Mouse (Mus musculus): ENCODE measurements around the gene Pnldc1. TPM values are rescaled to one million over a fixed set of nuclear protein-coding genes. Genes with fewer than 3 reads are reported as not detected.
"Not testable (repeated sequence)": the region's sequence is repeated elsewhere in the genome, so short reads cannot be mapped to it uniquely, and the experiment has no call there.

Gene Pnldc1
- total RNA-seq (2014; rRNA removed) (0.27 and 1.3 TPM in 2 replicates), polyA plus RNA-seq (2012; rRNA removed) (1.1 and 1.5 TPM in 2 replicates)

DNA sequence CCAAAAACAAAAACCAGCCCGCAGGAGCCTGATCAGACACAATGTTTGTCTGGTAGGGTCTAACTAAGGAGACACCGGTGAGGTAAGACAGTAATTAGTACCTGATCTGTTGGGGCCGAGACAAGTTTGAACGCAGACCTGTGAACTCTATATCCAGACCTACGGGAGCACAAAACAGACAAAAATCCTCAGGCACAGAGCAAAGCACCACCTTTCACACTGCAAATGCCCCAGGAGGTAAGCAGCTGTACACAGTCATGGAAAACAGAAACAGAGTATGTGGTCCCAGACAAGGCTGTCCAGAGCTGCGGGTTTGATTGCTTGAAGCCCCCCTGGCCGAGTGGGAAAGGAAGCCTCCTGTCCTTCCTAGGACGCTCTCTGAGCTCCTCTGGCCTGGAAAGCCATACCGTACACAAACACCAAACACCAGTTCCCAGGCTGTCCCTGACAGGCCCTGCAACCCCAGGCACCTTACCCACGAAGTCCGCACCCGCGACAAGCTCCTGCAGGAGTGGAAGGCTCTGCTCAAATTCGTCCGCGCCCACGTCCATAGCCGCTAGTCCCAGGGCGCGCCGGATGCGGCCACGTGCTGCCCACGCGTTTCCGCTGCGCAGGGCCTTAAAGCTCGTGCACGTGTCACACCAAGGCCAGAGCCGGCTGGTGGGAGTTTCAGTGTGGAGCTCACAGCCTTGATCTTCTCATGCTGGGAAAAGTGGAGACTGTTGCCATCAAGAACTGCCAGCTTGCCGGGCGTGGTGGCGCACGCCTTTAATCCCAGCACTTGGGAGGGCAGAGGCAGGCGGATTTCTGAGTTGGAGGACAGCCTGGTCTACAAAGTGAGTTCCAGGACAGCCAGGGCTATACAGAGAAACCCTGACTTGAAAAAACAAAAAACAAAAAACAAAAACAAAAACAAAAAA, at the start of gene Pnldc1:
Pnldc1 (minus strand) TSS at position 870 of the 920 bp plus-strand sequence.
- H3K27me3 ChIP-seq (ENCODE audit: control insufficient read depth, insufficient read depth, low read length) = no peaks in the 10 kb centered on the region
- H3K4me1 ChIP-seq (ENCODE audit: control insufficient read depth, insufficient read depth, low read length) = no peaks in the 10 kb centered on the region
- DNase-seq (ENCODE audit: extremely low read depth, low read depth, low spot score) = no peak
- no peaks in the 10 kb centered on the region for H3K79me2 ChIP-seq (ENCODE audit: control insufficient read depth, insufficient read depth, low read length)
- no peak for TF ChIP-seq CTCF (IDR thresholded peaks at IDR 0.05; ENCODE audit: low read depth, low read length)
- TF ChIP-seq POLR2A (IDR thresholded peaks at IDR 0.05; ENCODE audit: extremely low read depth, insufficient read depth, low read length) = no peak
- WGBS = 90% methylated on average over 35 of the region's 35 CpGs
- no peak within 1 kb of the TSS for H3K27ac ChIP-seq (replicated peaks; ENCODE audit: insufficient read depth, low read depth, low read length)
- H3K36me3 ChIP-seq (ENCODE audit: control insufficient read depth, insufficient read depth, low read length) = peaks cover 33% of the 10 kb centered on the region
- H3K9ac ChIP-seq (ENCODE audit: low read depth, low read length) = no peak within 1 kb of the TSS
- H3K4me3 ChIP-seq (ENCODE audit: insufficient read depth, low read depth, low read length) = no peak within 1 kb of the TSS

DNA sequence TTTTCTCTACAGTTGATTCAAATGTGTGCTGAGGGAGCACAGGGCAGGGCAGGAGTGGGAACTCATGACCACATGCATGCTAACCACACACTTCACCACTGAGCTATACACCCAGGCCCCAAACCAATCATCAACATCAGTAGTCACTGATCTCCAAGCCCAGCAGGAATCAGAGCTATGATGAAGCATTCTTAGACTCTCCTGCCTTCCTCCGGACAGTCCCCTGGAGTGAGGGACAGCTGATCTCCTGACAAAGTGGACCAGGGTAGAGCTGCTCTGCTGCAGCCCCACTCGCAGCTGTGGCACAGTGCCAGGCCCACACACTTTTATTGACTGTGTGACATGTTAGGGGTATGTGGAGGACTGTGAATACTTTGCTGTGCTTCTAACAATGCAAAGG, 49.3 kb upstream of the Pnldc1 start:
- H3K27me3 ChIP-seq (ENCODE audit: control insufficient read depth, insufficient read depth, low read length); H3K27ac ChIP-seq (replicated peaks; ENCODE audit: insufficient read depth, low read depth, low read length); DNase-seq (ENCODE audit: extremely low read depth, low read depth, low spot score); H3K79me2 ChIP-seq (ENCODE audit: control insufficient read depth, insufficient read depth, low read length); H3K9ac ChIP-seq (ENCODE audit: low read depth, low read length); H3K4me3 ChIP-seq (ENCODE audit: insufficient read depth, low read depth, low read length); H3K36me3 ChIP-seq (ENCODE audit: control insufficient read depth, insufficient read depth, low read length); H3K4me1 ChIP-seq (ENCODE audit: control insufficient read depth, insufficient read depth, low read length): not testable (repeated sequence)
- 23% methylated on average over 2 of the region's 2 CpGs for WGBS

GRCm38 (mm10) chr17:12956664-12957063, 46.6 kb upstream of the Pnldc1 start:
- Histone ChIP-seq H3K27ac (replicated peaks; ENCODE audit: insufficient read depth, low read depth, low read length) (no peak overlapping the region), H3K79me2 (ENCODE audit: control insufficient read depth, insufficient read depth, low read length) (no peaks in the 10 kb centered on the region; the same call in 1 of the 2 replicates), H3K4me3 (ENCODE audit: insufficient read depth, low read depth, low read length) (no peak overlapping the region), H3K9ac (ENCODE audit: low read depth, low read length) (no peak overlapping the region), H3K36me3 (ENCODE audit: control insufficient read depth, insufficient read depth, low read length) (peaks cover 8% of the 10 kb centered on the region), H3K27me3 (ENCODE audit: control insufficient read depth, insufficient read depth, low read length) (no peaks in the 10 kb centered on the region), H3K4me1 (ENCODE audit: control insufficient read depth, insufficient read depth, low read length) (peaks cover 4% of the 10 kb centered on the region; the same call in 1 of the 2 replicates)
- DNase-seq (ENCODE audit: extremely low read depth, low read depth, low spot score) = no peak
- WGBS = 88% methylated on average over 8 of the region's 8 CpGs
- no peak for TF ChIP-seq POLR2A (IDR thresholded peaks at IDR 0.05; ENCODE audit: extremely low read depth, insufficient read depth, low read length)
- no peak for TF ChIP-seq CTCF (IDR thresholded peaks at IDR 0.05; ENCODE audit: low read depth, low read length)

- no peaks in the 10 kb centered on the region for H3K4me1 ChIP-seq (ENCODE audit: control insufficient read depth, insufficient read depth, low read length)
- 88% methylated on average over 5 of the region's 5 CpGs for whole genome bisulfite sequencing
- H3K79me2 ChIP-seq (ENCODE audit: control insufficient read depth, insufficient read depth, low read length) = no peaks in the 10 kb centered on the region
- no peak overlapping the region for H3K9ac ChIP-seq (ENCODE audit: low read depth, low read length)
- peaks cover 47% of the 10 kb centered on the region for H3K36me3 ChIP-seq (ENCODE audit: control insufficient read depth, insufficient read depth, low read length)
- no peak overlapping the region for H3K4me3 ChIP-seq (ENCODE audit: insufficient read depth, low read depth, low read length)
- DNase-seq (ENCODE audit: extremely low read depth, low read depth, low spot score) = no peak
- H3K27ac ChIP-seq (replicated peaks; ENCODE audit: insufficient read depth, low read depth, low read length) = no peak overlapping the region
- H3K27me3 ChIP-seq (ENCODE audit: control insufficient read depth, insufficient read depth, low read length) = no peaks in the 10 kb centered on the region
- TF ChIP-seq POLR2A (IDR thresholded peaks at IDR 0.05; ENCODE audit: extremely low read depth, insufficient read depth, low read length) (no peak), CTCF (IDR thresholded peaks at IDR 0.05; ENCODE audit: low read depth, low read length) (no peak)
Observed at GRCm38 (mm10) chr17:12949669-12950068, 39.6 kb upstream of the Pnldc1 start.

- DNase-seq (ENCODE audit: extremely low read depth, low read depth, low spot score) = no peak
- no peak overlapping the region for H3K27ac ChIP-seq (replicated peaks; ENCODE audit: insufficient read depth, low read depth, low read length)
- H3K9ac ChIP-seq (ENCODE audit: low read depth, low read length) = no peak overlapping the region
- no peaks in the 10 kb centered on the region; the same call in 1 of the 2 replicates for H3K79me2 ChIP-seq (ENCODE audit: control insufficient read depth, insufficient read depth, low read length)
- H3K27me3 ChIP-seq (ENCODE audit: control insufficient read depth, insufficient read depth, low read length) = no peaks in the 10 kb centered on the region
- WGBS = 95% methylated on average over 6 of the region's 6 CpGs
- peaks cover 30% of the 10 kb centered on the region for H3K36me3 ChIP-seq (ENCODE audit: control insufficient read depth, insufficient read depth, low read length)
- H3K4me3 ChIP-seq (ENCODE audit: insufficient read depth, low read depth, low read length) = no peak overlapping the region
- TF ChIP-seq CTCF (IDR thresholded peaks at IDR 0.05; ENCODE audit: low read depth, low read length) (no peak), POLR2A (IDR thresholded peaks at IDR 0.05; ENCODE audit: extremely low read depth, insufficient read depth, low read length) (no peak)
- H3K4me1 ChIP-seq (ENCODE audit: control insufficient read depth, insufficient read depth, low read length) = peaks cover 3% of the 10 kb centered on the region
Observed at GRCm38 (mm10) chr17:12942459-12943162, 32.6 kb upstream of the Pnldc1 start.
